ENCODE assay signal across 24 mouse cellular contexts in the genomic region with DNA sequence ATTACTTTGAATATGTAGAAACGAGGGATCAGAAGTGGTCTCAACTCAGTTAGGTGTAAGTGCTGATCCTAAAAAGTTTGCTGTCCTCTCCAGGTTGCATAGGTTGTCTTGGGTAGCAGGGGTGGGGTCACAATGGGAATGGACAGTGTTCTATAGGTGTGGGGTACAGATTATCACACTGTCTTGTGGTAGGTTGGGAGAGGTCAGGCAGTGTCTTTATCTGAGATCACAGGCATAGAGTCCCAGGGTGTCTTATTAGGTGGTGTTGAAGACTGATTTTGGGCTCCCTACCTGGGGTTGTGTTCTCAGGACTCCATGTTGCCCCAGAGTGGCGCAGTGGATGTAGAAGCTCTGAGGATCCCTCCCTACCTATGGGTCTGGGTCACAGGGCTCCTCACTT. TPM values are rescaled to one million over a fixed set of nuclear protein-coding genes. Genes with fewer than 3 reads are reported as not detected.
DNase-seq lines count a peak whose midpoint lies in the region; ATAC-seq and TF ChIP-seq lines count a peak whose summit lies in the region.
"Had no signal": no experiment of that assay in that cellular context is flagged by ENCODE, and none has a peak within 500 bp of the region (broad histone marks: within the 10 kb centered on the region; RNA-seq: fewer than 3 reads in every experiment).

No protein-coding gene starts in this region.

- DNase-seq in hindbrain, embryonic 11.5 days (ENCODE audit: low spot score), result no peak
- DNase-seq in hindbrain, postnatal 0 days (ENCODE audit: low spot score), result no peak
- DNase-seq in liver, result no peak
- DNase-seq in liver, embryonic 13.5 days, result no peak
- no peak for DNase-seq in heart, adult 18-20 months
- DNase-seq: adrenal gland, adult 8-10 months; adrenal gland, postnatal 14 days; adrenal gland, postnatal 36 days; B cell, adult 2 months; cerebellum, adult 11-12 months; cerebellum, adult 2 months; cerebellum, adult 9-10 months; cerebellum, postnatal 10 days; cerebellum, postnatal 25 days had no signal

- no peaks in the 10 kb centered on the region for H3K27me3 ChIP-seq in hindbrain, embryonic 11.5 days (ENCODE audit: control insufficient read depth, insufficient read depth, low read length)
- no peaks in the 10 kb centered on the region for H3K27me3 ChIP-seq in hindbrain, postnatal 0 days (ENCODE audit: insufficient read depth, low read length)
- no peaks in the 10 kb centered on the region for H3K27me3 ChIP-seq in liver, embryonic 12.5 days (replicated peaks)
- H3K27me3 ChIP-seq in liver, embryonic 13.5 days, result no peaks in the 10 kb centered on the region
- H3K27me3 ChIP-seq: CH12.LX; embryonic facial prominence, embryonic 12.5 days; forebrain, embryonic 13.5 days; Patski had no signal

- no peak overlapping the region for H3K27ac ChIP-seq in hindbrain, embryonic 11.5 days (ENCODE audit: low read depth, low read length)
- H3K27ac ChIP-seq in hindbrain, postnatal 0 days, result no peak overlapping the region
- no peak overlapping the region for H3K27ac ChIP-seq in liver, embryonic 12.5 days
- H3K27ac ChIP-seq in liver, embryonic 13.5 days, result no peak overlapping the region
- H3K27ac ChIP-seq: embryonic facial prominence, embryonic 10.5 days; embryonic facial prominence, embryonic 12.5 days; forebrain, embryonic 13.5 days had no signal

- H3K4me3 ChIP-seq in hindbrain, embryonic 11.5 days (ENCODE audit: low read depth, low read length), result no peak overlapping the region
- no peak overlapping the region for H3K4me3 ChIP-seq in hindbrain, postnatal 0 days (ENCODE audit: low read length)
- H3K4me3 ChIP-seq in liver, embryonic 12.5 days, result no peak overlapping the region
- no peak overlapping the region for H3K4me3 ChIP-seq in liver, embryonic 13.5 days (replicated peaks)
- H3K4me3 ChIP-seq: embryonic facial prominence, embryonic 10.5 days; embryonic facial prominence, embryonic 12.5 days; forebrain, embryonic 13.5 days had no signal

- no peak overlapping the region for H3K9ac ChIP-seq in hindbrain, embryonic 11.5 days (ENCODE audit: low read depth, low read length)
- no peak overlapping the region for H3K9ac ChIP-seq in hindbrain, postnatal 0 days (replicated peaks; ENCODE audit: low read length)
- H3K9ac ChIP-seq in liver, embryonic 12.5 days, result no peak overlapping the region
- no peak overlapping the region for H3K9ac ChIP-seq in liver, embryonic 13.5 days
- H3K9ac ChIP-seq: embryonic facial prominence, embryonic 12.5 days; forebrain, embryonic 13.5 days had no signal

- H3K4me2 ChIP-seq in hindbrain, embryonic 11.5 days (replicated peaks; ENCODE audit: low read depth, low read length), result no peak overlapping the region
- H3K4me2 ChIP-seq in hindbrain, postnatal 0 days (ENCODE audit: low read depth, low read length), result no peak overlapping the region
- H3K4me2 ChIP-seq in liver, embryonic 12.5 days, result no peak overlapping the region
- no peak overlapping the region for H3K4me2 ChIP-seq in liver, embryonic 13.5 days
- H3K4me2 ChIP-seq: embryonic facial prominence, embryonic 12.5 days; forebrain, embryonic 13.5 days had no signal

- H3K9me3 ChIP-seq in hindbrain, embryonic 11.5 days (ENCODE audit: control insufficient read depth, low read length), result no peaks in the 10 kb centered on the region
- no peaks in the 10 kb centered on the region for H3K9me3 ChIP-seq in hindbrain, postnatal 0 days (ENCODE audit: low read length)
- no peaks in the 10 kb centered on the region for H3K9me3 ChIP-seq in liver, embryonic 12.5 days (replicated peaks)
- no peaks in the 10 kb centered on the region for H3K9me3 ChIP-seq in liver, embryonic 13.5 days (replicated peaks)
- H3K9me3 ChIP-seq: embryonic facial prominence, embryonic 10.5 days; embryonic facial prominence, embryonic 12.5 days; forebrain, embryonic 13.5 days; G1E had no signal

- ATAC-seq in hindbrain, embryonic 11.5 days (ENCODE audit: low FRiP score), result peak; percentile 53; the same call in 1 of the 2 replicates
- no peak for ATAC-seq in hindbrain, postnatal 0 days
- peak; percentile 46; the same call in 1 of the 2 replicates for ATAC-seq in liver, embryonic 12.5 days
- peak; percentile 69 for ATAC-seq in liver, embryonic 13.5 days (ENCODE audit: low read depth)
- ATAC-seq in megakaryocyte-erythroid progenitor cell, adult 5-6 weeks (replicated peaks; ENCODE audit: low FRiP score, low TSS enrichment, poor library complexity, severe bottlenecking), result peak; percentile 22; the same call in 1 of the 2 replicates
- ATAC-seq: activated CD4-positive, CD25-positive, alpha-beta regulatory T cell, adult 4 months; CD4-positive, CD25-positive, alpha-beta regulatory T cell, adult 4 months; forebrain, embryonic 13.5 days; Patski had no signal

- no peak for TF ChIP-seq CTCF in hindbrain, postnatal 0 days (IDR thresholded peaks at IDR 0.05; ENCODE audit: low read depth)

- H3K4me1 ChIP-seq in hindbrain, embryonic 11.5 days (replicated peaks; ENCODE audit: control insufficient read depth, insufficient read depth, low read length), result no peaks in the 10 kb centered on the region
- no peaks in the 10 kb centered on the region for H3K4me1 ChIP-seq in hindbrain, postnatal 0 days (ENCODE audit: insufficient read depth, low read length)
- peaks cover 7% of the 10 kb centered on the region; the same call in 1 of the 2 replicates for H3K4me1 ChIP-seq in liver, embryonic 12.5 days
- H3K4me1 ChIP-seq in liver, embryonic 13.5 days (replicated peaks), result peaks cover 3% of the 10 kb centered on the region; the same call in 1 of the 2 replicates
- H3K4me1 ChIP-seq: embryonic facial prominence, embryonic 10.5 days; embryonic facial prominence, embryonic 12.5 days; forebrain, embryonic 13.5 days had no signal

- peaks cover 26% of the 10 kb centered on the region for H3K36me3 ChIP-seq in hindbrain, embryonic 11.5 days (ENCODE audit: control insufficient read depth, insufficient read depth, low read length)
- H3K36me3 ChIP-seq in hindbrain, postnatal 0 days (ENCODE audit: insufficient read depth, low read length), result peaks cover 54% of the 10 kb centered on the region
- peaks cover 85% of the 10 kb centered on the region for H3K36me3 ChIP-seq in liver, embryonic 12.5 days
- H3K36me3 ChIP-seq in liver, embryonic 13.5 days, result peaks cover 74% of the 10 kb centered on the region

- WGBS in hindbrain, embryonic 11.5 days, result 88% methylated on average over 2 of the region's 2 CpGs
- 99% methylated on average over 2 of the region's 2 CpGs for WGBS in hindbrain, postnatal 0 days
- 87% methylated on average over 2 of the region's 2 CpGs for WGBS in liver, embryonic 12.5 days (ENCODE audit: insufficient replicate concordance)
- WGBS in liver, embryonic 13.5 days (ENCODE audit: insufficient replicate concordance), result 88% methylated on average over 2 of the region's 2 CpGs

RNA-seq across cellular contexts. Expression of a gene that starts 17.8 kb away (rescaled TPM):
- polyA plus RNA-seq in hindbrain, embryonic 11.5 days (2014; fragmentation: Nextera tagmentation; extraction: Ambion mirVana), result 460 and 499 TPM in 2 replicates
- total RNA-seq in hindbrain, postnatal 0 days (2014; rRNA removed), result 106 and 113 TPM in 2 replicates
- 201 TPM in 2 replicates for polyA plus RNA-seq in hindbrain, postnatal 0 days (2015; fragmentation: Nextera tagmentation; extraction: Ambion mirVana)
- polyA plus RNA-seq in liver, embryonic 12.5 days (2016; fragmentation: Nextera tagmentation; extraction: Ambion mirVana), result 103 and 110 TPM in 2 replicates
- 74.8 and 88.2 TPM in 2 replicates for polyA plus RNA-seq in liver, embryonic 13.5 days (2015; fragmentation: Nextera tagmentation; extraction: Ambion mirVana)
- total RNA-seq in megakaryocyte-erythroid progenitor cell, adult 5-6 weeks (2014; fragmentation: Nextera tagmentation), result 153 and 172 TPM in 2 replicates
- 241 and 243 TPM in 2 replicates for total RNA-seq in megakaryocyte-erythroid progenitor cell, adult 5-6 weeks (2017)
- 10 to 100 TPM; 46.7 to 52.2 TPM for total RNA-seq in heart, adult 18-20 months (2021)
